Mouse (Mus musculus) T-cell, adult 2 months (primary cell): Measurements from ENCODE around the gene Cmss1.

ENCODE experiments used
- DNase-seq: peaks from one replicate; pipeline ENCODE4 v3.0.0; 2022; ENCODE audit warnings: low spot score

The Cmss1 gene

DNA sequence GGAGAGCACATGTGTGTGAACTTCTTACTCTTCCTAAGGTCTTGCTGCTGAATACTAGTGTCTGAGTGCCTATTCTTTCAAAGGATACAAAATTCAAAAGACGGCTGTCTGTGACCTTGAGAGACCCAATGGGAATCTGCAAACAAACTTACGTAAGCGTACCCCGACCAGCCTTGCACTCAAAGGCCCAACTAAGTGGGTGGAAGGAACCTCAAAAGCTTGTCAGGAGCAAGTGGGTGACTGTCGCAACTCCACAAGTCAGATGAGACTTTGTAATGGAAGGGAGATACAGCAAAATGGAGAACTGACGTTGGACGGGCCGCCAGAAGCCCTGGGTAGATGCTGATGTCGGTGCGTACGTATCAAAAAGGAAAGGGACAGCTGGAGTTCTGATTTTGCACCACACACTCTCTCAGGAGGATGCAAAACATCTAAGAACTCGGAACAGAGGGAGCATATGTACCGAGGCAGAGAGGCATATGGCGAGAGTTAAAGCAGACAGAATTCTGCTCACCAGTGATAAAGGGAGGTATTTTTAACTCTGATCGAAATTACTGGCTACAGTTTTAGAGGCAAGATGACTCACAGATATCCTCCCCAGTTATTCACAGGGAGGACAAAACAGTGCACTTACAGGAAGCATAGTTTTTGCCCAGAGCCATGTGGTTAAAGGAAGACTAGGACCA is 217.0 kb downstream of the Cmss1 start:
- no peak for DNase-seq

DNA sequence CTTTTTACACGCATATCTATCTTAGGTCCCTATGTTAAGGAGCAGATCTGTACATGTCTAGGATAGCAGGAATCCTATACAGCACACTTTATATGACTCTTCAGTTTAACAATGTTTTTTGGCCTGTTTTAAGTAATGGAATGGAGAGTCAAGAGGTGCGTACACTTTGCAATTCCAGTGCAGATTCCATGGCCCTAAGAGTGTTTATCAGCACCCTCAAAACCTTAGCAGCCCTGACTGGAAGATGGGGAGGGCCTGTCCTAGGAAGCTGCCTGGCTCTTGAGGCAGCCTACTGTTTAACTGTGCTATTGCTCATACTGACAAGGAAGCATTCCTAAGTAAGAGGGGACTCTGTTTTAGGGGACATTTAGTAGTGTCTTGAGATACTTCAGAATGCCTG is 222.4 kb downstream of the Cmss1 start:
- DNase-seq: no peak

DNA sequence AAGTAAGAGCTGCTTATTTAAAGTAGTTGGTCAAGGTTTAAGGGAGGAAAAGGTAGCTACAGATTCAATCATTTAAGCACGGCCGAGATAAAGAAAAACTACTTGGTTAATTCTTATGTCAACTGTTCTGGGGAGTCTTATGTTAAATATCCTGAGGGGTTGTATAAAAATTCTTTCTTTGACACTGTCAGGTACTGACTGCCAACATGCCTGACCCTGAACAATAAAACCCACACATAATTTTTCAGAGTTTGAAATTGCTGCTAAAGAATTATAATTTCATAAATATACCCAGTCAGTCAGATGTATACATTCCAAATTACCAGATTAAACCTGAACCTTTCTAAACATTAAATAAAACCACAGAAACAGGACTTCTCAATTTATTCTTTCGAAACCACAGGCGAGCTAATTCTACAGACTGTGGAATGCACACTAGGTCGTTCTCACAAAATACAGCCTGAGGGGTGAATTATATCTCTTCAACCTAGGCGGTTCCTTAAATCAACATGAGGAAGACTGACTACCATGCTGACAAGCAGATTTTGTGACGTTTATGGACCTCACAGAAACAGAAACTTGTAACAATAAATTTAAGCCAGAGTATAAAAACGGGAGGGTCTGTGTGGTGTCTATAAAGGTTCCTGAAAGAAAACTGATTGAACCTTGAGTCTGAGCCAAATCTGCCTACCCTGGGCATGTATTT is 223.2 kb downstream of the Cmss1 start:
- no peak for DNase-seq

DNA sequence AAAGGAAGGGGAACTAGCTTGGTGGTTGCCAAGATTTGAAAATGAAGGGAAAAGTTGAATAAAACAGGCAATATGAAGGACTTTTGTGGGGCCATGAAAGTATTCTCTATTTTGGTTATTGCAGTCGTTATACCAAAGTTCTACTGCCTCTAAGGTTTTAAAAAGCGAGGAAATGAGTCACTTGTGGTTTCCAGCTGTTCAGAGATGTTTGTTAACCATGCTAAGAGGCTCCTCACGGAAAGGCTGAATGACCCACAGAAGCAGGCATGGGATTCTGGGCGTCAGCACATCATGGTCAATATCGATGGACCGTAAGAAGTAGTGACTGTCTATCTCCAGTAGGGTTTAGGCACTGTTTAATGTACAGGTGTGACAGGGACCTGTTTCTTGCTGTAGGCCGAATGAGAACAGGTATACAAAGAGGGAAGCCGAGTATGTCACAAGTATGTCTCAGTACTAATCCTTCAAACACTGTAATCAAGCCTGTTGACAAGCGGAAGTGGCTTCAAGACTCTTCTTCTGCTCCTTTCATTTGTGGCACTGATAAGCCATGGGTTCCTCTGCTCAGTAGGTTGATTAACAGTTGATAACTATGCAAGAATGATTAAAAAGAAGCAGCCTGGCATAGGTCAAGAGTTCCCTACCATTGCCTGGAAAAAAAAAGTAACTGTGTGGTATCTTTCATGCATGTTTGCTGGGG is 227.9 kb downstream of the Cmss1 start:
- no peak for DNase-seq

DNA sequence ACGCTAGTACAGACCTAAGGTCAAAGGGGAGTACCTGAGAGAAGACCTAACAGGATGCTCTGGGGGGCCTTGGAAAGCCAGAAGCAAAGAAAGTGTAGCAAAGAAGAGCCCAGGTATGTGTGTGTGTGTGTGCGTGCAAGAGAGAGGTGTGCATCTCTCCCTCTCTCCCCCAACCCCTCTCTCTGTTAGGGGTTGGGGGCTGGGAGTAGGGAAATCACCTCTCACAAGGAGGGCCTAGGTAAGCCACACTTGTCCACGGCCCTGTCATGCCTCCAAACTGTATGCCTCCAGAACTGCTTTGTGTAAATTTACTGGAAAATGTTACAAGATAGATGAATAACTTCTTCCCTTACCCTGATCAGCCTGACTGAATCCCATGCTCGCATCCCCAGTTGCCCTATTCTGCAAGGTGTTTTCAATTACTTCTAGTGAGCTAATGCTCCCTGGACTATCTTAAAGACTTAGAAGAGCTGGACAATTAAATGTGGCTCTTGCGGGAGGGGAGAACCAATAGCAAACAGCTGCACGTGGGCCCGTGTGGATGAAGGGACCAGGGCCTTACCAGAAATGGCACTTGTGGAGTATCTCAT is 231.3 kb downstream of the Cmss1 start:
- no peak for DNase-seq

- DNase-seq: no peak
Measured at GRCm38 (mm10) chr16:57372156-57372555, 234.5 kb downstream of the Cmss1 start.

- DNase-seq: no peak
Measured at GRCm38 (mm10) chr16:57369846-57370496, 236.7 kb downstream of the Cmss1 start.

GRCm38 (mm10) chr16:57366941-57367694 is 239.5 kb downstream of the Cmss1 start:
- DNase-seq: no peak

DNA sequence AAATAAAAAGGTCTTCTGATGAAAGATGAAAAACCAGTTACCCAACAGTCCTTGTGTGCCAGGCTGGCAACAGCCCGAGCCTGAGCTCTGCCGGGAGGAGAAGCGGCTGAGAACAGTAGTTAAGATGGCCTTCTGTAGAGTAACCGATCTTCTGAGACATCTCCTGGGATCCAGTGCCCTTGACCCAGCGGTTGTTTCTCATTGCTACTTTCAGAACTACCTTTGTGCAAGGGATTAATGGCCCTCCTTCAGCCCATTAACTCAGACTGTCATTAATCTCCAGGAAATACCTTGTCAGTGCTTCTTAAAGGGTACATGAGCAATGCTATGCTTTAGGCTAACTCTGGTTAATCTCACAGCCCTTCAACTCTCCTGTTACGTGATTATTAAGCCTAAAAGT is 240.5 kb downstream of the Cmss1 start:
- no peak for DNase-seq

DNA sequence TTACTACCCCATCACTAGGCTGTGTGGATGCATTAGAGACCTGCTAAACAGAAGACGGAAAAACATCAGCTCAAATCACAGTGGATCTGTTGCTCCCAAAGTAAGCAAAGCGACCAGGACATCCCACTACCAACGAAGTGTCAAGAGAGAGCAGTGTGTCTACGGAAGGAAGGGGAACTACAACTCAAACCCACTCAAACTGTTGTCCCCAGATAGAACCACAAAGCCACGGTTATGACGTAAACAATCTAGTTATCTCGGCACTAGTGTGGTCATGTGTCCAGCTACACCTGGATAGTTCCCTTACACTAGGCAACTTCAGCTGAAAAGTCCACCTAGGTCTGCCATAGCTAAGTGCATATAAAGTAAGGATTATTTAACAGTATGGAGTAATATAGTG is 242.2 kb downstream of the Cmss1 start:
- DNase-seq: no peak

GRCm38 (mm10) chr16:57362679-57363401 is 243.8 kb downstream of the Cmss1 start:
- no peak for DNase-seq

DNA sequence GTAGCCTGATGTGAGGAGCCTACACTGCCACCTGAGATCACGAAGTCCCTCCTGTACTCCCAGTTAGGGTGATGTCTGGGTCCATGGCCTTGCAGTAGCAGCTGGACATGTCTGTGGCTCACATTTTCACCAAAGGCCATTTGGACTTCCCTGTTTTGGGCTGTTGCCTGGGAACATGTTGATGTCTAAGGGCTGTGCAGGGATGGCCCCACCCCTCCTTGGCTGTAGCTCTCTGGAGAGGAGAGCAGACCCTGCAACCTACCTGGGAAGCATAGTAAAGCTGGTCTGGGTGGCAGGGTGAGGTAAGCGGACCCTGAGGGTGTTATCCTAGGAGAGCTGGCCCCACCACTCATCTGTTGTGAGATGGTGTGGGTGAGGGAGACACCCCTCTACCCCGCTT is 245.9 kb downstream of the Cmss1 start:
- no peak for DNase-seq

GRCm38 (mm10) chr16:57359251-57359650 is 247.4 kb downstream of the Cmss1 start:
- DNase-seq: no peak

GRCm38 (mm10) chr16:57357011-57357410 is 249.7 kb downstream of the Cmss1 start:
- no peak for DNase-seq

DNA sequence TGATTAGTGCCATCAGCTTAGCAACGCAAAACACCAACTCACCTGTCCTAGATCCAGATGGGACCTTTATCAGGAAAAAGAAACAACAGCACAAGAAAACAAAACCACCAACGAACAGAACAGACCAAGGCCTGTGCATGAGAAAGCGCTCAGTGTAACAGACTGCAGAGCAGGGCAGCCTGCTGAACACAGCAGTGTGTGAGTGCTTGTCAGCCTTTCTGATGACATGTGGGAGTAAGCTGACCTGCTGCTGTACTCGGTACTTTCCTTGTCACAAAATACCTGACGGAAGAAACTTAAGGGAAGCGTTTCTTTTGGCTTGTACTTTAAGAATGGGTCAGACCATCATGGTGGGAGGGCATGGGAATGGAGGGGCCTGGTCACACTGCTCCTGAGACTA is 250.2 kb downstream of the Cmss1 start:
- no peak for DNase-seq

DNA sequence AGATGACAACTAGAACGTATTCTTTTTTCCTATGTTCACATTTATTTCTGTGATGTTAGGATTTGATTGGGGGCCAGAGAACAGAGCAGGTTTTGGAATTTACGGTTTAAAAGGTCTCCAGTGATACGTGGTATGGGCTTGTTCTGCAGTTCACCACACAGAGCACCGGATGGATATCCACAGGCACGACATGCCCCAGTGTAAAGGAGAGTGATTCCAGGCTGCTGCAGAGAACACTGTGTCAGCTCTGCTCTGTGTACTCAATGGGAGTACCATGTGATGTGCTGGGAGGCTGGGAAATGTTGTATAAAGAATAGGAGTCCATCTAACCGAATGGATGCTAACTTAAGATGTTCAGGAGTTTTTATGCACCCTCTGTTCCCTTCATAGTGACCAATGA is 252.7 kb downstream of the Cmss1 start:
- DNase-seq: no peak

GRCm38 (mm10) chr16:57353166-57353721 is 253.4 kb downstream of the Cmss1 start:
- DNase-seq: no peak

GRCm38 (mm10) chr16:57352751-57353150 is 253.9 kb downstream of the Cmss1 start, which contains the start of gene Filip1l:
Filip1l (plus strand) TSS chr16:57353093.
- no peak for DNase-seq

DNA sequence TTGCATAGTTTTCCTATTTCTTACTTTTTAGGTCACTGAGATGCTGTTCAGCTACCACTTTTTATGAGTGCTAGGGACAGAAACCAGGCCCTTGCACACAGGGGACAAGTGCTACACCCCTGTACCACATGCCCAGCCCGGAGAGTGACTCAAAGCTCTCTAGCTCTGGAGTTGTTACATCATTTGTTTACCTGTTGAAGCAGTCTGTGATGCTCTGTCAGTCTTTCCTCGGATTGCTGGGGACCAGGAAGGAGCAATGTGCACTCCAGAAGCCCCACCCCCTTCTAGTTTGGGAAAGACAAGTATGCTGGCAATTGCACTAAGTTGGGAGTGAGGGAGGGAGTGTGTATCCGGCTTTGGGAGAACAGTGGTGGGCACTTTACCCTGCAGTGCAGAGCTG is 257.0 kb downstream of the Cmss1 start:
- DNase-seq: no peak

DNA sequence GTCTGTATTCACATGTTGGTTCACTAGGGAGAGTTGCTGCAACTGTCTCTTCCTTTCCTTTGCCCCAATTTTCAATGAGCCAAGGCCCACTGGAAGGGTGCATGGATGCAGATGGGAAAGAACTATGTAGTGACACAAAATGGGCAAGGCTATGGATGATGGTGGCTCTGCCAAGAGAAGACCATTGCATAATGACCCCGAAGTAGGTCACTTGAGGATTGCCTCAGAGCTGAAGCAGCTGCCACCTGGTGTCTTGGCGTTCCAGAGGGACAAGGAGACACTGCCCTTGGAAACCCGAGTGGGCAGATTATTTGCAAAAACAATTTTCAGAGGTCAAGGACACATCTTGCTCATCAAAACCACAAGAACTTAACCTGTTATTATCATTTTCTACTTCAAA is 257.6 kb downstream of the Cmss1 start:
- DNase-seq: no peak

GRCm38 (mm10) chr16:57346258-57346657 is 260.4 kb downstream of the Cmss1 start:
- DNase-seq: no peak
